Mouse (Mus musculus) spleen, postnatal 4 days (tissue): ENCODE data around the gene Rpl13a.

Source experiments
- DNase-seq, 2 experiments: peaks; one replicate each; pipeline ENCODE4 v3.0.0; 2022; ENCODE audit warnings: low spot score in 2 of 2

Rpl13a gene

DNA sequence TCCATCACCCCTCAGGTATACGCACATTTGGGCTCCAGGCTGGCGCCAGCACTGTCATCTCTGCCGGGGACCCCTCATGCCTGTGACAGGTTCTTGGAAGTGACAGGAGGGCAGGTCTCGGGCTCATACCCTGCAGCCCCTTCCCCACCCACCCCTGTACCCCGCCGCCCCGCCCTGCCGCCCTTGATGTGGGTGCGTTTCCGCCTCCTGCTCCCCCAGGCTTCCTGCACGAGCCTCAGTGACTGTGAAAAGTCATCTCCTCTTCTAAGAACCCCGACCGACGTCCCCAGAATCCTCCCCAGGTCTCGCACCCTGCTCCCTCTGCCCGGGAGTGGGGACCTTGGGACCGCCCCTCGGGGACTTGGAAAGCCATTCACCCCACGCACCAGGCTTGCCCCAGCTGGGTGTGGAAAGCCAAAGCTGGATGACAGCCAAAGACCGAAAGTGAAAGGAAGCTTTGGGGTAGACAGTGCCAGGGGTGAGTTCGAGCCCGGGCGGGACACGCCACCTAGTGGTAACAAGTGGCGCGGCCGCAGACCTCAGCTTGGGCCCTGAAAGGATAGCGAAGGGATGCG is 7.5 kb upstream of the Rpl13a start, which contains the start of the genes Gm45713 and Flt3l:
Gm45713 (minus strand) TSS at position 239 of the 575 bp plus-strand sequence.
Flt3l (minus strand) TSS at position 440 of the 575 bp plus-strand sequence.
- peak; percentile 93 to 97 for DNase-seq

DNA sequence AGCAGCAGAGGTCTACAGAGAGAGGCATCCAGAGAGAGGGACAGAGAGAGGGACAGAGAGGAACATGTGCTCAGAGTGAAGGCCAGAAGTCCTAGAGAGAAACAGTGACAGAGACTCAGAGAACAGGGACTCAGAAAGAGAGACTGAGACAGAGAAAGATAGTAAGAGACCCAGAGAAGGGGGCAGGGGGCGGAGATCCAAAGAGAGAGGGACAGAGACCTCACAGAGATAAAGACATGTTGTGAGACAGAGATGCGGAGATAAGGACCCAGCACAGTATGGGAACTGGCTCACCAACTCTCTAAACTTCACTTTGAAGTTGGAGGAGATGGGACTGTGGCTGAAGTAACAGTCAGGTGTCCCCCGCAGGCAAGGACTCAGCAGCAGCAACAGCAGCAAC is 6.8 kb upstream of the Rpl13a start:
- DNase-seq: no peak

DNA sequence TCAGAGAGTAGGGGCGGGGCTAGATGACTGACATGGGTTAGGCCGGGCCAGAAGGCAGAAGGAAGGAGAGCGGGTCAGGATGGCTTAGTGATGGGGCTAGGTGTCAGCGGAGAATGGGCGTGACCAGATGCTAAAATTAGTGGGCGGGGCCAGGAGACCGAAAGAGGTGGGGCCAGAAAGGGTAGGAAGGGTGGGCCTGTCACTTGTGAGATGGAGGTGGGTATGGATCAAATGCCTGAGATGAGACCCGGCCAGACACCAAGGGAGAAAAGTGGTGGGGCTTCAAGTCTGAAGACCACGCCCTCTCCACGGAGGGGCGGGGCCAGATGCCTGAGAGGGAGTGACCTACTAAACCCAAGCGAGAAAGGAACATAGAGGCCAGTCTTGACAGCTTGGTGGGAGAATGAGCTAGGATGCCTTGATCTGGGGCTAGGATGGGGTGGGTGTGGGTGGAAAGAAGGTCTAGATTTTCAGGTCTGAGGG is 6.0 kb upstream of the Rpl13a start:
- peak; percentile 72 to 83 for DNase-seq

DNA sequence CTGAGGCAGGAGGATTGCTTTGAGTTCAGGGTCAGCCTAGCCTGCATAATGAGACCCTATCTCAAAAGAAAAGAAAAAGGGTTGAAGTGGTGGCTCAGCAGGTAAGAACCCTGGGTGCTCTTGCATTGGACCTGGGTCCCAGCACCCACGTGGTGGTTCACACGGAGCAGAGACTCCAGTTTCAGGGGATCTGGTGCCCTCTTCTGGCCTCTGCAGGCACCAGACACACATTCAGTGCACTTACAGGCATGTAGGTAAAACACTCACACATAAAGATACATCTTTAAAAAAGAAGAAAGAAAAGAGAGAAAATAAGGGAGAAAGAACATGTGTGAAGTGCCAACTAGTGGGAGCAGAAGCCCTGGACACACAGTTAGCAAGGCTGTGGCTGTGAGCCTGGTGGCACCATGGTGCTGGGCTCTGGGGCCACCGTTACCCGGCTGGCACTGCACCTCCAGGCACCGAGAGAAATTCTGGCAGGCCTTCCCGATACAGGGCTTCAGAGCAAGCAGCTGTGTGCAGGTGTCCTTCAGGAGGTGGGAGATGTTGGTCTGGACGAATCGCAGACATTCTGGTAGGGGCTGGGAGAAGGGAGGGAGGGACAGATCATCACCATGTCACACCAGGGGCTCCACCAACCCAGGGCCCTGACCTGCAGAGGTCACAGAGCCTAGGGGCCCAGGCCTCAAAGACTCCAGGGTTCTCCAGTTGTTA is 5.0 kb upstream of the Rpl13a start:
- DNase-seq: no peak

DNA sequence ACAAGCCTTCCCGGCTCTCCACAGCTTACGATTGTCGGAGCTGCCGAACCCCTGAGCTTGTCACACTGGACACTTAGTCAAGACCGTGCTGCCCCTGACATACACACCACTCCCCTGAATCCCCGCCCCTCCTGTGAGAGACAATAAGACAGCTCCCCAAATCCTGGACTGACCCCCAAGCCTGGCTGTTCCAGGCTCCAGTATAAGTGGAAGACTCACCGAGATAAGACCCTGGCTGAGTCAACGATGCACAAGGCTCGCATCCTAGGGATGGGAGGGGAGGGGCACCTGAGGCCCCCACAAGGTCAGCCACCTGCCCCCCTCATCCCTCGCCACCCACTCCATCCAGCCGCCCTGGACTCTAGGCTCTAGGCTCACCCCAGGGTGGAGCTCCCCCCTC is 3.3 kb upstream of the Rpl13a start:
- DNase-seq: no peak

GRCm38 (mm10) chr7:45129776-45130512 is 1.4 kb upstream of the Rpl13a start:
- peak in 1 of 2 experiments; percentile 60 for DNase-seq

- no peak for DNase-seq
These were observed 757 bp upstream of the Rpl13a start for GRCm38 (mm10) chr7:45129318-45129717.

DNA sequence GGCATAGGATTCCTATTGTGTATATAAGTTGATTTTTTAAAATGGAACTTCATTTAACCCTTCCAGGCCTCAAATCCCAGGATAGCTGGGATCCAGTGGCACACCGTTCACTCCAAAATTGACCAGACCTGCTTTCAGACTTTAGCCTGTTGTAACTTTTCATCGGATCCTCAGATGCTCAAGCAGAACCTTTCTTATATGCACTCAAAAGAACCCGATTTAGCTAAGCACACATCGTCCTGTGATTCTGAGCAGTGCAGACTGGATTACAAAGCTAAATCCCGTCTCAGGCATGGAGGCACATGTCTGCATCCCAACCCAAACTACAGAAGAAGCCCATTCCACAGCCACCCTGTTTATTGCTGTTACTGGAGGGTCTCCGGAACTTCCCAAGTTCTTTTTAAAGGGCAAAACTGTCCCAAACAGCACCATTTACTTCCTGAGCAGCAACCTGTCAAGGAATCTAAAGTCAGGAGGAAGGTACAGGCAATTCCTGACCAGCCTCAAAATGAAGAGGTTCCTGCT is 799 bp downstream of the Rpl13a start:
- DNase-seq: peak in 1 of 2 experiments; percentile 63

DNA sequence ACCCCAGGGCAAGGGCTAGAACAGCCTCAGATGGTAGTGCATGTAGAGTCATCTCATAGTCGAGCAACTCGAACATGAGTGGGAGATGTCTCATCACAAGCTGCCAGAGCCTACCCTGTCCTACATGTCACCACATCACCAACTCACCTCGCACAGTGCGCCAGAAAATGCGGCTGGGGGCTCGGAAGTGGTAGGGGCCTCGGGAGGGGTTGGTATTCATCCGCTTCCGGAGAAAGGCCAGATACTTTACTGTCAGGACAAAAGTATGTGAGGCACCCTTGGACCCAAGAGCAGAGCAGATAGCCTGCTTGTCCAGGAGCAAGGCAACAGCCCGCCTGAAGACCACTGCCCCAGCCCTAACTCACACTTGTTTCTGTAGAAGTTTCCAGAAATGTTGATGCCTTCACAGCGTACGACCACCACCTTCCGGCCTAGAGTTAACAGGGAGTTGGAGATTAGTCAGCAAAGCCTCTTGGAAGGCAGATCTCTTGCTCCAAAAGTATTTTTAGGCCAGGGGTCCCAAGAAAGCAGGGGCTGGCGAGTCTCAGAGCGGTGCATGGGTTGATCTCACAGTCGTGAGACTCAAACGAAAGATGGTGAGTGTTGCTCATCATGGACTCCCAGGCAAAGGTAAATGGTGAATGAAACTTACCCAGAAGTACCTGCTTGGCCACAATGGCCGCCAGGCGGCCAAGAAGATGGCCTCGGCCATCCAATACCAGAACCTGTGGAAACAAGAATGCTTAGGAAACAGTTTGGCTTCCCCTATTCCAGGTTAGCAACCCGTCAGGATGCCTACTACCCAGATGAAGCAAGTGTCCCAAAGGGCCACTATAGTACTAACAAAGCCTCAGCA is 1.5 kb downstream of the Rpl13a start:
- peak in 1 of 2 experiments; percentile 64 for DNase-seq

- peak in 1 of 2 experiments; percentile 67 for DNase-seq
These were observed 2.3 kb downstream of the Rpl13a start for GRCm38 (mm10) chr7:45126147-45126843.

- DNase-seq: peak in 1 of 2 experiments; percentile 60
These were observed 2.9 kb downstream of the Rpl13a start for GRCm38 (mm10) chr7:45125649-45126048.

GRCm38 (mm10) chr7:45125144-45125600 is 3.4 kb downstream of the Rpl13a start:
- DNase-seq: peak in 1 of 2 experiments; percentile 58

GRCm38 (mm10) chr7:45124224-45125143 is 4.1 kb downstream of the Rpl13a start, which contains the start of gene Rps11:
Gene Rps11 (minus strand): TSS chr7:45124439.
- DNase-seq: peak; percentile 97 to 98

DNA sequence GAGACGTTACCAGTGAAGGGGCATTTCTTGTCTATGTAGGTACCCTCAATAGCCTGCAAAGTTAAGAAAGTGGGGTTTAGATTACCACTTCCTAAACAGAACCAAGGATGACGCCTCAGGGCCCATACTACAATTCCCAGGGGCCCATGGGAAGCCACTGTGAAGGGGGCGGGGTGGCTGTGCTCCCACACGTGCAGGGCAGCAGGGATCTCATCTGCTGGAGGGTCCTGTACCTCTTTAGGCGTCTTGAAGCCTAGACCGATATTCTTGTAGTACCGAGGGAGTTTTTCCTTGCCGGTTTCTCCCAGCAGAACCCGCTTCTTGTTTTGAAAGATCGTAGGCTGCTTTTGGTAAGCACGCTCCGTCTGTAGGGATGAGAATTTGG is 5.4 kb downstream of the Rpl13a start:
- peak in 1 of 2 experiments; percentile 58 for DNase-seq

DNA sequence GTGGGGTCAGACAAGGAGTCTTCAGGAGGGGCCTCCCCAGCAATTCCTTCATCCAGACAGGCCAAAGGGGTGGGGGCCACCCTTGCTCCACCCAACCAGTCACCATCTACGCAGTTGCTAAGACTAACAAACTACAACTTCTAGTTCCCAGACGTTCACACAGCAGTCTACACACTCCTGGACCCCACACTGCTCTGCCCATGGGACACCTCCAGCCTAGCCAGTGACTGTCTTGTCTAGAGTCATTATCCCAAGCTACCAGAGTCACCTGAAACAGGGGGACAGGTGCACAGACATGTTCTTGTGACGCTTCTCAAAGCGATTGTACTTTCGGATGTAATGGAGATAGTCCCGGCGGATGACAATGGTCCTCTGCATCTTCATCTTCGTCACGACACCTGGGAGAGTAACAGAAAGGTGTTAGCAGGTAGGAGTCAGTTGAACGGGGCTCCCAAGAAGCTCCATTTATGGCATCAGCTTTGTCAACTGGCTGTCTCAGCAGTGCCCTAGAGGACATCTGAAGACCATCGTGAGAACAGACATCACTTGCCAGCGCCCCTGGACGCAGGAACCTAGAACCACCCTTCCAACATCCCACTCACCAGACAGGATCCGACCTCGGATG is 5.9 kb downstream of the Rpl13a start:
- no peak for DNase-seq

- DNase-seq: no peak
These were observed 6.6 kb downstream of the Rpl13a start for GRCm38 (mm10) chr7:45121966-45122365.

- DNase-seq: peak; percentile 70 to 80
These were observed 7.2 kb downstream of the Rpl13a start for GRCm38 (mm10) chr7:45121404-45121803.

DNA sequence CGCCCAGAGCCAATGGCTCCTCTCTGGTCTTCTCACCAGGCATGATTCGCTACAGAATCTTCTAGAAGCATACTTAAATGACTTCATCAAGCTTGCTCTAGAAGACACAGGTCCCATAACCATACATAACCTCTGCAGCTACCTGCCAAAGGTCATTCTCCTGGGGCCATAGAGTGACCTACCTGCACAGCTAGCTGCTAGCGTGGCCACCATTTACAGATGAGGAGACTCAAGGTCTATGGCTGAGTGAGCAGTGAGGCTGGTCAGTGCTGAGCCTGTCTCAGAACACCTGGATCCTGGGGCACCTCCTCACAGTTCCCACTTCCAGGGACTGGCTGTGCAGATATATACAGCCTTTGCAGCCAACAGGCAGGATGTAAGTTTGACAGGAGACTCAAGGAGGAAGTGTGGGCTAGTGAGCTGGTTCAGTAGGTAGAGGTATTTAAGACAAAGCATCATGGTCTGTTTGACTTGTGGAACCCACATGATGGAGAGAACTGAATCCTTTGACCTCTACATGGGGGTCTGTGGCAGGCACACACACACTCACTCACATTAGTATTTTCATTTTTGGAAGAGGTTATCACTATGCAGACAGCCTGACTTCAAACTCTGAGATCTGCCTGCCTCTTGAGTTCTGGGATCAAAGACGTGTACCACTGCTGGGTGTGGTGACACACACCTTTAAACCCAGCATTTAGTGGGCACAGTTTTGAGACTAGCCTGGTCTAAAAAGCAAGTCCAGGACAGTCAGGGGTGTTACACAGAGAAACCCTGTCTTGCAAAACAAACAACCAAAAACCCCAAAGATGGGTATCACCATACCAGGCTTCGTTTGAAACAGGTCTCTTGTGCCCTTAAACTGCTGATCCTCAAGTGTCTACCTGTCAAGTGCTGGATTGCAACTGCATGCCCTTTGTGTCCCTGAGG is 8.5 kb downstream of the Rpl13a start:
- no peak for DNase-seq
